Mouse (Mus musculus) ES-E14 (cell line): Measurements from ENCODE around the gene Tmem104.

Source experiments
- CHD2 ChIP-seq: IDR thresholded peaks from 2 replicates; pipeline ENCODE4 v1.6.1; 2014; ENCODE audit warnings: mild to moderate bottlenecking, low read depth, low read length, inconsistent platforms
- HCFC1 ChIP-seq: IDR thresholded peaks from 2 replicates; pipeline ENCODE4 v1.6.1; 2012; ENCODE audit warnings: low read length, inconsistent platforms, borderline replicate concordance; ENCODE audit not compliant: insufficient read depth
- MAFK ChIP-seq: IDR thresholded peaks from 2 replicates; pipeline ENCODE4 v1.6.1; 2014; ENCODE audit warnings: mild to moderate bottlenecking, low read depth, low read length, inconsistent platforms; ENCODE audit not compliant: insufficient read depth
- ZC3H11A ChIP-seq: IDR thresholded peaks from 2 replicates; pipeline ENCODE4 v1.6.1; 2012; ENCODE audit warnings: low read depth, mild to moderate bottlenecking, inconsistent platforms, low read length, borderline replicate concordance
- ZNF384 ChIP-seq: IDR thresholded peaks from 2 replicates; pipeline ENCODE4 v1.6.1; 2012; ENCODE audit warnings: low read depth, low read length, inconsistent platforms

DNA sequence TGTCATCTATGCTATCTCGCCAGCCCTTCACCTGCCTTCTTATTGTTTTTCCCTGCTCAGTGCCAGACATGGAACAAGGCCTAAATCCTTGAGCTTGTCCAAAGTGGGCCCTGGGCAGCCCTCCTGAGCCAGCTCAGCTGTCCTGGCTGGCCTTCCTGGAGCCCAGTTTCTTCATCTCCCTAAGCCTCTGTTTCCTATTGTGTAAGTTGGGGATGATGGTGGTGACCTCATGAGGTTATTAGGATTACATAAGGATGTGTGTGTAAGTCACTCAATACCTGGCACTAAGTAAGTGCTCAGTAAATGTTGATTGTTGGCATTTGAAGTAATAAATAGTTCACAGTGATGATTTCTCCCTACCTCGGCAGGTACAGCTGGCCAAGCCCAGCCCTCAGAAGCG, 20.5 kb upstream of the Tmem104 start:
- TF ChIP-seq CHD2 (no peak), MAFK (no peak), ZNF384 (no peak), HCFC1 (no peak), ZC3H11A (no peak)
